Mouse (Mus musculus) G1E (cell line): ENCODE measurements around the gene Bcar1. TPM values are rescaled to one million over a fixed set of nuclear protein-coding genes. Genes with fewer than 3 reads are reported as not detected.

Experiments used
- ATAC-seq: 2 replicates; pipeline ENCODE4 v1.8.0; 2016; ENCODE audit warnings: mild to moderate bottlenecking; ENCODE audit not compliant: insufficient number of reproducible peaks, poor library complexity, low FRiP score, severe bottlenecking; ENCODE audit errors: extremely low read depth
- DNase-seq: peaks from one replicate; pipeline ENCODE4 v3.0.0; 2012; ENCODE audit warnings: low spot score
- H3K27me3 ChIP-seq: 2 replicates; pipeline ENCODE4 v1.6.1; 2012; ENCODE audit warnings: mild to moderate bottlenecking, low read length, inconsistent platforms; ENCODE audit not compliant: insufficient read depth
- H3K36me3 ChIP-seq: replicated peaks from 2 replicates; pipeline ENCODE3; 2012; ENCODE audit warnings: mild to moderate bottlenecking, inconsistent platforms
- H3K4me1 ChIP-seq: 2 replicates; pipeline ENCODE4 v1.6.1; 2012; ENCODE audit warnings: low read depth, low read length, inconsistent platforms, mixed read lengths; ENCODE audit not compliant: insufficient read depth
- H3K4me3 ChIP-seq: 2 replicates; pipeline ENCODE4 v1.5.1; 2012; ENCODE audit warnings: low read depth, mild to moderate bottlenecking, inconsistent platforms, low read length, moderate library complexity, mixed read lengths
- H3K9me3 ChIP-seq: replicated peaks from 2 replicates; pipeline ENCODE4 v1.6.1; 2012; ENCODE audit warnings: inconsistent platforms
- CTCF ChIP-seq: IDR thresholded peaks from 2 replicates; pipeline ENCODE4 v1.5.1; 2012; ENCODE audit warnings: low read depth, low read length, inconsistent platforms, mixed read lengths
- GATA1 ChIP-seq: IDR thresholded peaks from 2 replicates; pipeline ENCODE4 v1.6.1; 2012; ENCODE audit warnings: borderline replicate concordance, low read length, inconsistent platforms, mixed read lengths
- GATA2 ChIP-seq: IDR thresholded peaks from 2 replicates; pipeline ENCODE4 v1.6.1; 2012; ENCODE audit warnings: low read depth, low read length, inconsistent platforms, borderline replicate concordance
- POLR2AphosphoS5 ChIP-seq: IDR thresholded peaks from 2 replicates; pipeline ENCODE4 v1.6.1; 2012; ENCODE audit warnings: low read depth, low read length, inconsistent platforms; ENCODE audit not compliant: insufficient replicate concordance
- TAL1 ChIP-seq: conservative IDR thresholded peaks from 2 replicates; pipeline ENCODE4 v1.6.1; 2012; ENCODE audit warnings: low read depth, low read length, inconsistent platforms, mixed read lengths
- polyA plus RNA-seq: library from polyadenylated mRNA; stranded (reverse); fragments of >175 nt; gene quantifications from 2 replicates; pipeline ENCODE4 v1.2.3, GENCODE M21; 2012
- total RNA-seq, 2 experiments: library from RNA; stranded (forward) in 1 of 2; stranded (reverse) in 1 of 2; fragments of 200-1000 nt in 1 of 2; fragments of >200 nt in 1 of 2; fragmentation: Nextera tagmentation in 1 of 2; gene quantifications; 2 replicates each; pipeline ENCODE4 v1.2.3; 2014 to 2017

Bcar1 gene
- total and polyA plus RNA-seq, 3 experiments = 0.39 to 1.1 (median 1.0) TPM

GRCm38 (mm10) chr8:111771625-111772020 lies 28.0 kb upstream of the Bcar1 start:
- no peaks in the 10 kb centered on the region for H3K27me3 ChIP-seq
- no peaks in the 10 kb centered on the region for H3K9me3 ChIP-seq
- no peak for ATAC-seq
- H3K4me3 ChIP-seq = no peak overlapping the region
- TF ChIP-seq GATA1 (no peak), CTCF (no peak), TAL1 (no peak), POLR2AphosphoS5 (no peak), GATA2 (no peak)
- H3K36me3 ChIP-seq = peaks cover 88% of the 10 kb centered on the region
- peaks cover 28% of the 10 kb centered on the region for H3K4me1 ChIP-seq
- DNase-seq = no peak

- Histone ChIP-seq H3K4me3 (no peak overlapping the region), H3K27me3 (no peaks in the 10 kb centered on the region), H3K9me3 (no peaks in the 10 kb centered on the region), H3K36me3 (peaks cover 91% of the 10 kb centered on the region), H3K4me1 (peaks cover 28% of the 10 kb centered on the region)
- ATAC-seq (no peak), DNase-seq (no peak)
- TF ChIP-seq TAL1 (no peak), POLR2AphosphoS5 (no peak), GATA1 (no peak), CTCF (no peak)
Measured at GRCm38 (mm10) chr8:111770958-111771624, 27.5 kb upstream of the Bcar1 start.

GRCm38 (mm10) chr8:111769764-111770428 lies 26.3 kb upstream of the Bcar1 start:
- H3K4me1 ChIP-seq = peaks cover 27% of the 10 kb centered on the region
- no peaks in the 10 kb centered on the region for H3K27me3 ChIP-seq
- no peak for ATAC-seq
- H3K4me3 ChIP-seq = no peak overlapping the region
- DNase-seq = no peak
- TF ChIP-seq TAL1 (no peak), GATA2 (no peak), CTCF (no peak), GATA1 (no peak), POLR2AphosphoS5 (no peak)
- H3K36me3 ChIP-seq = peaks cover 94% of the 10 kb centered on the region
- H3K9me3 ChIP-seq = no peaks in the 10 kb centered on the region

- ATAC-seq (no peak), DNase-seq (no peak)
- H3K36me3 ChIP-seq = peaks cover 88% of the 10 kb centered on the region
- H3K9me3 ChIP-seq = no peaks in the 10 kb centered on the region
- no peak overlapping the region for H3K4me3 ChIP-seq
- TF ChIP-seq TAL1 (no peak), POLR2AphosphoS5 (no peak), GATA2 (no peak), CTCF (no peak), GATA1 (no peak)
- H3K4me1 ChIP-seq = peaks cover 21% of the 10 kb centered on the region
- no peaks in the 10 kb centered on the region for H3K27me3 ChIP-seq
Measured at GRCm38 (mm10) chr8:111769296-111769695, 25.7 kb upstream of the Bcar1 start.

GRCm38 (mm10) chr8:111768651-111769050 lies 25.0 kb upstream of the Bcar1 start:
- H3K4me3 ChIP-seq = no peak overlapping the region
- peaks cover 14% of the 10 kb centered on the region for H3K4me1 ChIP-seq
- DNase-seq = no peak
- no peaks in the 10 kb centered on the region for H3K27me3 ChIP-seq
- TF ChIP-seq GATA1 (no peak), CTCF (no peak), GATA2 (no peak), POLR2AphosphoS5 (no peak), TAL1 (no peak)
- no peak for ATAC-seq
- peaks cover 87% of the 10 kb centered on the region for H3K36me3 ChIP-seq
- no peaks in the 10 kb centered on the region for H3K9me3 ChIP-seq

GRCm38 (mm10) chr8:111765616-111766015 lies 22.0 kb upstream of the Bcar1 start:
- DNase-seq (no peak), ATAC-seq (no peak)
- Histone ChIP-seq H3K4me3 (no peak overlapping the region), H3K9me3 (no peaks in the 10 kb centered on the region), H3K36me3 (peaks cover 61% of the 10 kb centered on the region), H3K27me3 (peaks cover 3% of the 10 kb centered on the region; the same call in 1 of the 2 replicates), H3K4me1 (peaks cover 13% of the 10 kb centered on the region)
- TF ChIP-seq GATA2 (no peak), GATA1 (no peak), CTCF (no peak), TAL1 (no peak), POLR2AphosphoS5 (no peak)
